Mouse (Mus musculus): ENCODE results near the gene Lrrc59. TPM values are rescaled to one million over a fixed set of nuclear protein-coding genes. Genes with fewer than 3 reads are reported as not detected.
A peak's percentile ranks its signal among the peaks of the same experiment; 100 is the strongest.
"Not testable (repeated sequence)": the region's sequence is repeated elsewhere in the genome, so short reads cannot be mapped to it uniquely, and the experiment has no call there.

Lrrc59 gene
- total RNA-seq, 2 experiments from 2014 or later: 20.0 to 21.1 TPM

DNA sequence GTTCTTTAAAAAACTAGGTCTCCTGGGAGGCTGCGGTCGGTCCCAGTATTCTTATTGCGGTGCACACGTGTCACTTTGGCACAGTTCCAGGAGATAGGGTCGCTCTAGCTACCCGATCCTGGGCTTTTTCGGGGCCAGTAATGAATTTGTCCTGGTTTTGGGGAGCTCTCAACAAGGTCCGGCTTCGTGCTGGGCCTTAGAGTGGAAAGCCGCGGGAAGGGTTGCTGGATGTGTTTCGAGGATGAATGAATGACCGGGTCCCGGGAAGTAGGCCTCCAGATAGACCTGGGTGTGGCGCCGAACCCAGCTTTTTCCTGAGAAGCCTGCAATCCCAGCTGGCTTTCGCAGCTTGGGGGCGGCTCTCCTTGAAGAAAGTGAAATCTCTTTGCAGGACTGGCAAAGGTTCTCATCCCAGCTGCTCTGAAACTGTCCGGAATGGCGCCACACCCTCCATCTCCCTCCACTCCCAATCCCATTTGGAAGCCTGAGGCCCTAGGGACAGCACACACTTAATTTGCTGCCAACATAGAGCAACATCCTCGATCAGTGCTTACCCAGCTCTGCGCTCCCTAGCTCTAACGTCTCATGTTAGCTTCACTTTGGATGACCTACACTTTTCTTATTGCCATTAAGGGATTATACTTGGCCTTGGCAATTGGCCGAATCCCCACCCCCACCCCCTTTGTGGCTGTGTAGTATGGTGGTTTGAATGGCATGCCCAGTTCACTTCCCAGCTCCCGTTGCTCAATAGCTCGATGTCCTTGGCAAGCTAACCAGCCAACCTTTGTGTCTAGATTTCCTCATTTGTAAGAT lies 838 bp downstream of the Lrrc59 start:
- peak; percentile 72 for ATAC-seq (replicated peaks; ENCODE audit: low FRiP score, poor library complexity, severe bottlenecking)

DNA sequence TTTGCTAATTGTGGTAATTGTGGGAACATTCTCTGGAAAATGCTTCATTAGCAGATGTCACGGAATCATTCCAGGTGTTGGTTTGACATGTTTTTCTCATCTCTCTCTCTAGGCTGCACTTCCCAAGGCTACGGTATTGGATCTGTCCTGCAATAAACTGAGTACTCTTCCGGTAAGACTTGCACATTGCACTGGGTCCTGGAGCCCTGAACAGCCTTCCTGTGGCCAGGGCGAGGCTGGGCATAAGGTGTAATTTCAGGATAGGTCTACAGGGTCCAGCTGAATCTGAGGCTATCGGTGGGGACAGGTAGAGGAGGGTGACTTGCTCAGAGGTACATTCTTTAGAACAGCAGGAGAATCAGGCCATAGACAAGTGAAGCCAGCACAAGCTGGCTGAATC lies 2.4 kb downstream of the Lrrc59 start:
- ATAC-seq (replicated peaks; ENCODE audit: low FRiP score, poor library complexity, severe bottlenecking): no peak

DNA sequence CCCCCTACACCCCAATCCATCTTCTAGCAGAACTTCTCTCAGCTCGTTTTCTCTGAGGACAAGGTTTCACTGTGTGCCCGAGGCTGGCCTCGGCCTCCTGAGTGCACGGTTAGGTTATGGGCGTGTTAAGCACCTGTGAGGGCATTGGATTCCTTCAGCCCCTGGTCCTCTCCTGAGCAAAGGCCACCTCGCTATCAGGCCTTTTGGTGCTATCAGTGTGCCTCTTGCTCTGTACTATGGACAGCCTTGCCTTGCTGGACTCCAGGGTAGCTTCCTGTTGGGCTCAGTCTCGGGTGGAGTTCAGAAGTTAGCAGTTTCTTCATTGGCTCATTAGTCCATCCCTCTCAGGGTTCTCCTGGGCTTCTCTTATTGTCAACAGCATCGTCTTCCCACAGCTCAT lies 3.4 kb downstream of the Lrrc59 start:
- ATAC-seq (replicated peaks; ENCODE audit: low FRiP score, poor library complexity, severe bottlenecking): no peak

DNA sequence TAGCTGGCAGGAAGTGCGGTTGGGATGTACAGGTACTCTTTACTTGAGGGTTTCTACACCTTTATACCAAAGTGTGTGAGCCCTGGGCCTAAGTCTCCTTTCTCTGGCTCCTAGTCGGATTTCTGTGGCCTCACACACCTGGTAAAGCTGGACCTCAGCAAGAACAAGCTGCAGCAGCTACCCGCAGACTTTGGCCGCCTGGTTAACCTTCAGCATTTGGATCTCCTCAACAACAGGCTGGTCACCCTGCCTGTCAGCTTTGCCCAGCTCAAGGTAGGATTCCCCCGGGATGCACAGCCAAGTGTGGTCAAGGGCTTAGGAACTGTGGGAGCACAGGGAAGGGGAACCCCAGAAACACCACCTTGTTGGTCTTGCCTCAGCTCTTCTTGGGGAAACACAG lies 4.9 kb downstream of the Lrrc59 start:
- no peak for ATAC-seq (replicated peaks; ENCODE audit: low FRiP score, poor library complexity, severe bottlenecking)

DNA sequence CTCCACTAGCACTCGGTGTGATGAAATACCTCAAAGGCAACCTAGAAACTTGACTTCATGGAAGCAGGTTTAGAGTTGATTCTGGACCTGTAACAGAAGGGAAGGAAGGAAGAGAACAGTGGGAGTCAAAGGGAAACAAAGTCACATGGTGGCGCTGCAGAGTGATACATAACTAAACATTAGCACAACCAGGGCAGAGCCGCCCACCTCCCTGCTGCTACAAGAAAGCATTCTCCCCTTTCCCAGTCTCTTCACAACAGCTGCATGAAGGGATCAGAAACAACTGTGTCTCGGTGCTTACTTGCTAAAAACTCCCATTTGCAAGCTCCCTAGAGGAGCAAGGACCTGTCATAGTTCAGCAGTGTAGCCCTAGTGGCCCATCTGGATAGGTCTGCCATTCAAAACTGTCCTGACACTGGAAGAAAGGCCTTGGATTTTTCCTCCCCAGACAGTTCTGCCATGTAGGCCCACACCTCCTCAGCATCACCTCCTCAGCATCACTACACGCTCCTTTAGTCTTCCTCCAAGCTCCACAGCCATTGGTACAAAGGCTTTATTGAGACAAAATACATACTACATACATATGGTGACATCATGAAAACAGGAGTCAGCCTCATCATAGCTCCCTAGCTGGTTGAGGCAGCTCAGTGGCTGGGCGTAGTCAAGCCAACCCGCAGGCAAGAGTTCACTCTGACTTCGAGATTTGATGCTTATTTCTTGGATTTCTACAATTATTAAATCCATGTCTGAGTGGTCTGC lies 15.1 kb downstream of the Lrrc59 start:
- no peak for ATAC-seq (replicated peaks; ENCODE audit: low FRiP score, poor library complexity, severe bottlenecking)

DNA sequence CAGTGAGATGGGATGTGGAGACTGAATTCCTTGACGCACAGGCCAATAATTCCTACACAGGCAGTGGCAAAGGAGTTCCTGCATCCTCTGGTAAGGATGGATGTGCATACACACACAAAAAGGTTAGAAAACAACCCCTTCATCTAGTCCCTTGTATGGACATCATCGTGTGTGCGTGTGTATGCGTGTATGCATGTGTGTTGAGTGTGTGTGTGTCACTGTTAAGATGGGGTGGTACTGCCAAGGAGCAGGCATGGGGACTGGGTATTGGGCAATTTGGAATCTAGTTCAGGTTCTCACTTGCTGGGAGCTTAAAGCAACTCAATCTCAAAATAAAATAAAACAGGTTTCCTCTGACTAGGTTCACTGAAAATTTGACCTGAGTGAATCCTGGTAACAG lies 16.9 kb downstream of the Lrrc59 start:
- no peak for ATAC-seq (replicated peaks; ENCODE audit: low FRiP score, poor library complexity, severe bottlenecking)

DNA sequence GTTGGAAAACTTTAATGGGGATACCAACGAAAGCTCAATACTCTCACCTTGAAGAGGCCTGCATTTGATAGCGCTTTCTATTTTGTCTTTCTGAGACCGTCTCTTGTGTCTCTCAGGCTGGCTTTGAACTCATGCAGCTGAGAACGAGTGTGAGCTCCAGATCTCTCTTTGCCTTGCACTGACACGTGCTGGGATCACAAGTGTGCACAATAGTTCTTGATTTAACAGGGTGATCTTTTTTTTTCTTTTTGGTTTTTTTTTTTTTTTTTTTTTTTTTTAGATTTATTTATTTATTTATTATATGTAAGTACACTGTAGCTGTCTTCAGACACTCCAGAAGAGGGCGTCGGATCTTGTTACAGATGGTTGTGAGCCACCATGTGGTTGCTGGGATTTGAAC lies 21.7 kb downstream of the Lrrc59 start:
- not testable (repeated sequence) for ATAC-seq (replicated peaks; ENCODE audit: low FRiP score, poor library complexity, severe bottlenecking)

DNA sequence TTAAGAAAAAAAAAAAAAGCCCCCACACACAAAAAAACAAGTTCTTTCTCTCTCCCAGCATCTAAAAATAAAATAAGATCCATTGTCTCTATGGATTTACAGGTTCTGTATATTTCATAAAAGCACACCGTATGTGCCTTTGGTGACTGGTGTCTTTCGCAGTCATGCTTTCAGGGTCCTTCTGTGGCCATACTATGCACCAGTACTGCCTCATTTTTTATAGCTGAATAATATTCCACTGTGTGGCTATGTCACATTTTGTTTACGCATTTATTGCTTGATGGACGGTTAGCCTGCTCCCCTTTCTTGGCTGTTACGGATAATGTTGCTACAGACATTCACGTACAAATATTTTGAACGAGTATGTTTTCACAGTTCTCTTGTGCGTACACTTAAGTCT lies 23.4 kb downstream of the Lrrc59 start:
- ATAC-seq (replicated peaks; ENCODE audit: low FRiP score, poor library complexity, severe bottlenecking): peak; percentile 4; the same call in 1 of the 2 replicates

DNA sequence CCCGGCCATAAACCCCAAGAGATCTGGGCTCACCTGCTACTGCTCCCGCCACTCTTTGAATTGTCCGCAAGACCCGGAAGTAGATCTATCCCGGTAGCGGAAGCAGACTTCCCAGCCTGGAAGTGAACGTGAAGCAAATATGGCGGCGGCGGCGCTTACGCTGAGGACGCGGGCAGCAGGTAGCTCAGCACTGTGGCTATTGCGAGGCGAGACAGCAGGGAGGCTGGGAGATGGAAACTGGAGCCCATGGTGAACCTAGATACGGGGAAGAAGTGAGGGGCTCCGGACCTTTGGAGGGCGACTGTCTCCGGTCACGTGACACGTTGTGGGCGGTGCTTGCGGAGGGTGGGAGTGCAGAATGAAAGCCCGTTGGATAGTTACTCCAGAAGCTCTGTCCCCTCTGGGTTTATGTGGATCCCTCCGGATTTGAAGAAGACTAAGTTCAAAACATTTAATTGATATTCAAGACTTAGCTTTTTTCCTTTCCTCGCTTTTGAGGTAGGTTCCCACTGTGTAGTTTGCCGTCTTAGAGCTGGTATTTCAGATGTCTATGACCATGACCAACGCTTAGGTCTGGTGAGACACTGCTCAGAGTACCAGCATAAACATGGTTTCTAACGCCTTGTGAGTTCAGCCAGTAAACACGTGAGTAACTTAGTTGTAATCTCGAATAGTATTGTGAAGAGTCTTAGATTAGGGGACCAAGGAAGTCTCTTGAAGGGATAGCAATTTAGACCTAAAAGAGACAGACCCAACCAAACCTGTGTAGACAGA lies 24.3 kb downstream of the Lrrc59 start, which contains the start of the genes Mrpl27 and Eme1:
Gene Mrpl27, plus strand, starts transcription at position 105 of the 774 bp plus-strand sequence.
Gene Eme1, minus strand, starts transcription at position 302 of the 774 bp plus-strand sequence.
- ATAC-seq (replicated peaks; ENCODE audit: low FRiP score, poor library complexity, severe bottlenecking): peak; percentile 97

DNA sequence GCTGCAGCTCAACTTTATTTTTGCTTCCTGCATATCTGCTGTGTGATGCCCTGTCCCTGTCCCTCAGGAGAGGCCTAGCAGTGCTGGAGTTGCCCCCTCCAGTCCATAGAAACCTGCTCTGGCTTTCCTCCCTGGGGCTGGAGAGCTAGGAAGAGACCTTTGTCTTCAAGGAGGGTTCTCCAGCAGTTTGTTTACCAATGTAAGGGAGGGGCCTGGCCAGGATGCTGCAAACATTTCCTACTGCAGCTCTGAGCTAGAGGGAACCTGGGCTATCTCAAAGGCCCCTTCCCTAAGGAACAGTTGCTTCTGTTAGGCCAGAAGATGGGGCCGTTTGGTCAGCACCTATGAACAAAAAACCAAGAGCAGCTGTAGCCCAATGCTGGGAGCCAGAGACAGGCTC lies 31.8 kb downstream of the Lrrc59 start:
- no peak for ATAC-seq (replicated peaks; ENCODE audit: low FRiP score, poor library complexity, severe bottlenecking)

DNA sequence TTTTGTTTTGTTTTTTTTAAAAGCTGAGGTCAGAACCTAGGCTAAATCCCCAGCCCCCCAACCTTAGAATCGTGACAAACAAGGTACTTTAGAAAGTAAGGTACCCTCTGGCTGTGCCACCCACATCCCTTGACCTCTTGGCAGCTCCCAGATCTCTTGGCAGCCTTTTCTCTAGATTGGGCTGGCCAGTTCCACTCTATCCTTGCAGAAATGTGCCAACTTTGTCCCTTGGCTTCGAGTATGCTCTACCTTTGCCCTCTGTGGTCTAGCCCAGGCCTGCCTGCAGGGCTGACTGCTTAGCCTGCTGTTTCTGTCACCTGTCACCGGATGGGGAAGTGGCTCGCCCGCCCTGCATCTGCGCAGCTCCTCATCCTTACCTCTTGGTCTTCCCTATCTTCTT lies 35.7 kb downstream of the Lrrc59 start:
- no peak for ATAC-seq (replicated peaks; ENCODE audit: low FRiP score, poor library complexity, severe bottlenecking)

DNA sequence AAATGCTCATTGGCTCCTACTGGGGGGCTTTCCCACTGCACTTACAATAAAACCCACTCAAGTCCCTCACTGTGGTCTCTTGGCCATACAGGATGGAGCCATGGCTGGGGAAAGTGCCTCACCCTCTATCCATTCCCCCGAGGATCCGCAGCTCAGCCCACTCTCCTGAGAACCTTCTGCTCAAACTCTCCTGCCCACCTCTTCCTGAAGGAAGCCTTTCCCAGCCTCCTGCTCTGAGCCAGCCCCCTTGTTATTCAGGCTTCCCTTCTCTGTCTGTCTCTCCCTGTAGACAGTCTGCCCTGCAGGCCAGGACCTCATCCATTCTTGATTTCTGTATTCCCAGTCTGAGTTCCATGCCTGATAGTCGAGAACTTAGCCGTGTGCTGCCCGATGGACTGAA lies 45.4 kb downstream of the Lrrc59 start:
- no peak for ATAC-seq (replicated peaks; ENCODE audit: low FRiP score, poor library complexity, severe bottlenecking)

DNA sequence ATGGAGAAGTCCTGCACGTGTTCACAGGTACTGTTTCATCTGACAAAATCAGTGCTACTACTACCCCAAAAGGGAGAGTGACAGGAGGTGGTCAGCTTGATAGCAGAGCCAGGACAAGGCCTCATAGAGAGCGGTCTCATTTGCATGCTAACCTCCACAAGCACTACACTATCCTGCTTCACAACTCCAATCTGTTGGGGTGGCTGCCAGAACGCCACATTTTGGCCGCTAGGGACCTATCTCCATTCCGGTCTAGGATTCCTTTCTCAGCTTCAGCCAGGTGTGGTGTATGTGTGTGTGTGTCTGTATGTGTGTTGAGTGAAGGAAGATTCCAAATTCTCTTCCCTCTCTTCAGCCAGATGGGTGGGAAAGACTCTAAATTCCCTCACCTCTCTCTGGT lies 45.9 kb downstream of the Lrrc59 start:
- ATAC-seq (replicated peaks; ENCODE audit: low FRiP score, poor library complexity, severe bottlenecking): no peak

DNA sequence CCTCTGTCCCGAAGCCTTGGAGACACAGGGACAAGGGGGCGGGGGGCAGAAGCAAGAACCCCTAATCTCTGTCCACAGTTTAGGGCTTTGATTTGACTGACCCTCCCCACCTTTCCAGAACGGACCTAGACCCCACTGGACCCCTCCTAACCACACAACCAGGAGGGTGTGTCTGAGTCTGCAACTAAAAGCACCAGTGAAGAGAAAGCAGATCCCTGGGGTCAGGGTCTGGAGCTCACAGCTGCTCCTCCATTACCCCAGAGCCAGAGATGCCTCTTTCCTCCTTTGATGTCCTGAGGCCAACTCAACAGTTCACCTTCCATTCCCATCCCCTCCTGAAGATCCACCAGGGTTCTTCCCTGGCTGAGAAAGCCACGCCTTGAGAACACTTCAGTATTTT lies 46.7 kb downstream of the Lrrc59 start:
- no peak for ATAC-seq (replicated peaks; ENCODE audit: low FRiP score, poor library complexity, severe bottlenecking)

DNA sequence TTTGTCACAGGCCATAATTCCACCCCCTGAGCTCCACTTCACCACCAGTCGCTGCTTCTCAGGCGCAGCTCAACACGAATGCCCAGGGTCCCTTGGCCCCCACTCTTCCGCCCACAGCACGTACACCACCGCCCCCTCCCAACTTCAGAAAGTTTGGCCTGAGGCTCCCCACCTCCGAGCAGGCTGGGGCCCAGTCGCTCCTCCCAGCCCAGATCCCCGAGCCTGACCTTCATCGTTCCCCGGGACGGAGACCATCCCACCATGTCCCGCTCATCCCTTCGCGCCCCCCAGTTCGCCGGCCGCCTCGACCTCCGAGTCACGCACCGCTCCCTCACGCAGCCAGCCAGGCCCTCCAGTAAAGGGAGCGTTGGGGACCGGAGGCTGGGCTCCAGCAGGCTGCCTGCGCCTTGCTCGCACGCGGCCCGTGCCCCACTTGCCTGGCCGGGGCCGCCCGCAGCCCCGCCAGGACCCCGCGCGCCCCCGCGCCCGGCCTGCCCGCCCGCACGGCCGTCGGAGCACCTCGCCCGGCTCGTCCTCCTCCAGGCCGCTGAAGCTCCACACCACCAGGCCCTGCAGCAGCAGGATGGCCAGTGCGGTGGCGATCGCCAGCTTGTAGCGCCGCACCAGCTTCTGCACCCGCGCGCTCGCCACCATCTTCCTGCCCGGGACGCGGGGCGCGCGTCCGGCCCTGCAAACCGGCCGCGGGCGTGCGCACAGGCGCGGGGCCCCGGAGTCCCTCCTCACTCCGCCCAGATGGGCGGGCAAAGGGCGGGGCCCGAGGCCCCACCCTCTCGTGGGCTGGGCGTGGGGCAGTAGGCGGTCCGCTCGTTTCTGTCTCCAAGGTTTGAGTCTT lies 47.4 kb downstream of the Lrrc59 start, which contains the start of gene Xylt2:
Gene Xylt2, minus strand, starts transcription at position 762 of the 853 bp plus-strand sequence.
- peak; percentile 93 for ATAC-seq (replicated peaks; ENCODE audit: low FRiP score, poor library complexity, severe bottlenecking)

DNA sequence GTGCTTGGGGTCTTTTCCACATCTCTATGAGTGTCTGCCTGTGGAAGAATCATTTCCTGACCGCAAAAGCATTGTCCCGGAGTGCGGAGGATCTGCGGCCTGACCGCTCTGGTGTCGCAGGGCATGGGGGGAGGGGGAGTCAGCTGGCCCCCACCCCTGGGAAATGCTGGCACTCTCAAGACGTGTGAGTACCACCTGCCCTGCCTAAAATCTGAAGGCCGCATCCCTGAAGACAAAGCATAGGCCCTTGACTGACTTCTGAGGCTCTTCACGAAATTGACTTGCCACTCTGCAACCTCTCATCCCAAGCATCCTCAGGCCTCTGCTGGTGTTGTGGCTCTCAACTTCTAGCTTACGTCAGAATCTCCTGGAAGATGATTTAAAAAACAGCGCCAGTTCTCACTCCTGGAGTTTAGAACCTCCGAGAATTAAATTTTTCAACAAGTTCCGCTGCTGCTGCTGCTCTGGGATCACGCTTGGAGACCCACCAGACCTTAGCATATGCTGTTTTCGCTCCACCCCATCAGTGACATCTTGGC lies 48.1 kb downstream of the Lrrc59 start:
- no peak for ATAC-seq (replicated peaks; ENCODE audit: low FRiP score, poor library complexity, severe bottlenecking)

DNA sequence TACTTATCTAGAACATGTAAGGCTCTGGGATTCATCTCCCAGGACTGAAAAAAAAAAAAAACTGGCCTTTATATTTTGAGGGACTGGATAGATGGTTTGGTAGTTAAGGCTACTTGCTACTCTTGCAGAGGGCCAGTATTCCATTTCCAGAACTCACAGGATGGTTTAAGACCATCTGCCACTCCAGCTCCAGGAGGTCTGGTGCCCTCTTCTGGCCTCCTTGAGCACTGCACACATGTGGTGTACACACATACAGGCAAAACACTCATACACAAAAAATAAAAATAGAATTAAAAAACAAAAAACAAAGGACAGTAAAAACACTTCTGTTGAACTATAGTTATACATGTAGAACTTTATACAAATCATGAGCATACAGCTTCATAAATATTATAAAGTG lies 51.1 kb downstream of the Lrrc59 start:
- no peak for ATAC-seq (replicated peaks; ENCODE audit: low FRiP score, poor library complexity, severe bottlenecking)

DNA sequence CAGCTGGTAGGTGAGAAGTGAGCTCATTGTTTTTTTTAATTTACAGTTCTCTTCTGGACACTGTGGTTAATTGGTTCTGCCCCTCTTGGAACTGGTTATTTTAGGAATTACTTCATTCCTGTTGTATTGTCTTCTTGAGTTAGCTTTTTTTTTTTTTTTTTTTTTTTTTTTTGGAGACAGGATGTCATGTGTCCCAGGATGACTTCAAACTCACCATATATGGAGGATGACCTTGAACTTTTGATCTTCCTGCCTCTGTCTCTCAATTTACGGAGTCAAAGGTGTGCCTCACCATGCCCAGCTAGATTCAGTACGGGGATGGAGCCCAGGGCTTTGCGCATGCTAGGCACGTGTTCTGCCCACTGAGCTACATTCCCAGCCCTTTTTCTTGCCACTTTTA lies 52.1 kb downstream of the Lrrc59 start:
- no peak for ATAC-seq (replicated peaks; ENCODE audit: low FRiP score, poor library complexity, severe bottlenecking)

DNA sequence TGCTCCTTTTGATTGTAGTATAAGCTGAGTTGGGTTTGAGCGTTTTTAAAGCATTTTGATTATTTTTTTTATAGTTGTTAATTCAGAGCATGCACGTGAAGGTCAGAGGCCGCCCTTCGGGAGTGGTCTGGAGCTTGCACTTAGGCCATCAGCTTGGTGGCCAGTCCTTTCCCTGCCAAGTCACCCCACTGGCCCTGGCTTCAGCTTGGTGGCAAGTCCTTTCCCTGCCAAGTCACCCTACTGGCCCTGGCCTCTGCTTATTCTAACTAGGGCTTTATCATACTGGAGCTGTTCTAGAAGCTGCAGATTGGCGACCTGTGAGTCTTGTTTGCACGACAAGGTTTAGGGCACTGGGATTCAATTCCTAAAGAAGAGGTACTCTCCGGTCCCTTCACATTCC lies 52.9 kb downstream of the Lrrc59 start:
- no peak for ATAC-seq (replicated peaks; ENCODE audit: low FRiP score, poor library complexity, severe bottlenecking)

All from erythroblast, adult 5-6 weeks (primary cell).